Mouse (Mus musculus) cerebellum, postnatal 14 days (tissue): ENCODE measurements around the gene Bahcc1.

Experiments
- DNase-seq, 2 experiments: peaks; one replicate each; pipeline ENCODE4 v3.0.0; 2021; ENCODE audit warnings: mixed read lengths in 2 of 2

The Bahcc1 gene

DNA sequence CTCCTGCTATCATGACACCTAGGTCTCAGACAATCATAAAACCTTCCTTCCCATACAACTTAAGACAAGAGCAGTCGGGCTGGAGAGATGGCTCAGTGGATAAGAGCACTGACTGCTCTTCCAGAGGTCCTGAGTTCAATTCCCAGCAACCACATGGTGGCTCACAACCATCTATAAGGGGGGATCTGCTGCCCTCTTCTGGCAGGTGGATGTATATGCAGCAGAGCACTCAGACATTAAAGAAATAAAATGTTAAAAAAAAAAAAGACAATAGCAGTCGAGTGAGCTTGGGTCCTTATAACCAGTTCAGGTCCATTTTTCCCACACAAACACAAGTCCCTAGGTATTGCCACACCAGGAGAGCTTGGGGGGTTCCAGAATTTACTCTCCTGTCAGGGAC is 23.9 kb upstream of the Bahcc1 start:
- DNase-seq, result peak in 1 of 2 experiments; percentile 29

- DNase-seq, result no peak
Observed at GRCm38 (mm10) chr11:120209462-120209861, 23.3 kb upstream of the Bahcc1 start.

DNA sequence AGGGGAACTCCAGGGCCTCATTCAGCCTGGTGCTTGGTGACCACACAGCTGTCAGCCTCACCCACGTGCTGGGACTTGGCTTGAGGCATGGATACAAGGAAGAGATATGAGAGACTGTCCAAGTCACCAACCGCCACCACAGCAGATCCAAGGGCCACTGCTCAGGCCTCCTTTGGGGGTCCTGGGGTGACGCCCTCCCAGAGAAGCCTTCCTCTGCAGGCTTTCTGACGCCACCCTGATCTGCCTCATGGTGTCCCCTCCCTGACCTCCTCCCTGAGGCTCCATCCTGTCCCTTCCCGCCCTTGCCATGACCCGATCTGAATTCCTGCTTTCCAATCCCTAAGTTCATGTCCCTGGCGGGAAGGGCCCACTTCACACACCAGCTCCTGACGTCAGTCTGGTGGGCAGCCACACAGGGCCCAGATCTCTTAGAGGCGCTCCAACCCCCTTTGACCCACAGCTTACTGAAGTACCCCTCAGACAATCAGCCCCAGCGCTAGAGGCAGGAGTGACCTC is 17.0 kb upstream of the Bahcc1 start:
- no peak for DNase-seq

DNA sequence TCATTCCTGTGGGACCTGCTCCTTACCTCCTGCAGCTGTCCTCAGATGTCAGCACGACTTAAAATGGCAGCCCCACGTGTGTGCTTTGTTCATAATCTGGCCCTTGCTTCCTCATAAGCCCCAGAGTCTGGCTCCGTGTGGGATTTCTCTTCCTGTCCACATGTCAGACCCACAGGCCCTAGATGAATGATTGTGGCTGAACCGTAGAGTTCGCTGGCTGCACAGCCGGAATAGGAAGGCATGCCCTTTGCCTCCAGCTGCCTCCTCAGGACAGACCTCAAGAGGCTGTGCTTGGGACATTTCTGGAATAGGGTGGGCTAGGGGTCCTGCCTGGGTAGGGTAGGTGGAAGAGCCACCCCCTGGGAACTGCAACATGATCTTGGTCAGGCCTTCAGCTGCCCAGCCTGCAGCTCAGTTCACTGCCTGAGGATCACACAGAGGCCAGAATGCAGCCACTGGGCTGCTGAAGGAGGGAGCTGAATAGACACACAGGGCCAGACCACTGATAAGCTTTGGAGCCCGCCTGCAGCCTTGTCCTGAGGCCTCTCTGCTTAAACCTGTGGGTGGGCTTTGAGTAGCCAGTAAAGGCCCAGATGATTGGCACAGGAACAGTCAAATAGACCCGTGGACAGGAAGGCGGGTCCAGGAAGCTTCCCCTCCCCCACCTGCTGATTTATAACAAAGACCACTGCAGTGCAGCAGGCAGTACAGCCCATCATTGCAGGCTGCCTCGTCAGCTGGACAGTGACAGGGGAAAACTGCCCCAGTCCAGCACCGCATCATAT is 16.0 kb upstream of the Bahcc1 start:
- peak in 1 of 2 experiments; percentile 43 for DNase-seq

DNA sequence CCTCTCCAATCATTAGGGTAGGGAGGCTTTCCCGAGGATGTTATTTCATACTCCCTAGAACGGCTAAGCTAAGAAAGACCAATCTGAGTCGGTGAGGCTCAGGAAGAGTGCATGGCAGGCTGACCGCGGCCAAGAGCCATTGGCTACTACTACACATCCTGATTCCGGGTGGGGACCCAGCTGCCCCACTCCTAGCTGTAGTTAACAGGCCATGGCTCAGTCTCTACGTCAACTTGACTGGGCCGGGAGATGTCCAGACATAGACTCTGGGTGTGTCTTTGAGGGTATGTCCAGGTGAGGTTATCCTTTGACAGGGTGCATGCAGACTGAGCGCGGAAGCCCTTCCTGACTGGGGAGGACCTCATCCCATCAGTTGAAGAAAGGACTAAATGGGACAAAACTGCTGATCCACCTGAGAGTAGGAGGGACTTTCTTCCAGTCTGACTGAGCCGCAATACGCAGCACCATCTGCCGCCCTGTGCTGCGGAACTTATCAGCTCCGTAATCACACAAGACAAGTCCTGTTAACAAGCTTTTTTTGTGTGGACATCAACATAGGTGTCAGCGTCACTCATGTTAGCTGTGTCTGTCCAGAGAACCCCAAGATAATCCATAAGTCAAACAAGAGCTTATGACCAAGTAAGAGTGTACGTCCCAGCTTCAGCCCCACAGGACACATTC is 14.4 kb upstream of the Bahcc1 start:
- DNase-seq, result no peak

DNA sequence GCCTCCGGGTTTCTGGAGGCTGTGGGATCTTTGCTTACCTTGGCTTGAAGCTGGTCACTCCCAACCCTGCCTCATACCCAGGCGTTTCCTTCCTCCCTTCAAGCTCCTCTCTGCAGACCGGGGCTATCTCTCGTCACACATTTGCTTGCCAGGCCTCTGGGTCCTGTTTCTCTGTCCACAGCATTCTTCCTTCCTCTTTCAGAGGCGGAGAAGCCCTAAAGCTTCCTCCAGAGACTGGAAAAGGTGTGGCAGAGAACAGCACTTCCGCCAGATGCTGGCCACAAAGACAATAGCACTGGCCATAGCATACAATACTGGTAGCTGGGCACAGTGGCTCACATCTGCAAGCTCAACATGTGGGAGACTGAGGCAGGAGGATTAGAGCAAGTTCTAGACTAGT is 13.8 kb upstream of the Bahcc1 start:
- no peak for DNase-seq

GRCm38 (mm10) chr11:120219916-120220522 is 12.7 kb upstream of the Bahcc1 start:
- peak; percentile 73 to 76 for DNase-seq

GRCm38 (mm10) chr11:120220963-120221827 is 11.6 kb upstream of the Bahcc1 start:
- DNase-seq, result no peak

DNA sequence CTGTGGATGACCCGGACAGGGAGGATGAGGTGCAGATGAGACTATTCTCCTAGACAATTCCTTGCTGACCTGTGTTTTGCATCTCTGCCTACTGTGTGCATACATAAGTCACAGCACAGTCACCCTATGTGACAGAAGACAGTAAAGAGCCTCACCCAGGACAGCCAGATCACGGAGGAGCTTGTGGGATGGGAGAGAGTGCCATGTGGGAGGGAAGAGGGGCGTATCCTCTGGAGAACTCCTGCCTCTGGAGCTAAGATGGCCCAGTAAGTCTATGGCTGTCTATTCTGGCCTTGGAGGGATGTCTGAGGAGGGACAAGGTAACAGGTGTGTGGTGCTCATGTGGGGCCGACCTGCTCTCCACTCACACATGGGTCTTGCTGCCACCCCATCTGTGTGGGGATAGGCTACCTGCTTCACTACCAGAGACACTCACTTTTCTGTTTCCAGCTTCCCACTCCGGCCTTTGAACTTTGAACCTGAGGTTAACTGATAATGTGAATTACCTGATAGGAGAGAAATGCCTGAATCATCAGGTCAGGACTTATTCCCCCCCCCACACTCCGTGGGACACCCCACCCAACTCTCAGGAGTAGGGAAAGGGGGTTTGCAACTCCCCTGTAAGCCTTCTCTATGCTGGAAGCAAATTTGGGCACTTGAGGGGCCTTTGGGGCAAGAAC is 10.2 kb upstream of the Bahcc1 start:
- DNase-seq, result no peak

DNA sequence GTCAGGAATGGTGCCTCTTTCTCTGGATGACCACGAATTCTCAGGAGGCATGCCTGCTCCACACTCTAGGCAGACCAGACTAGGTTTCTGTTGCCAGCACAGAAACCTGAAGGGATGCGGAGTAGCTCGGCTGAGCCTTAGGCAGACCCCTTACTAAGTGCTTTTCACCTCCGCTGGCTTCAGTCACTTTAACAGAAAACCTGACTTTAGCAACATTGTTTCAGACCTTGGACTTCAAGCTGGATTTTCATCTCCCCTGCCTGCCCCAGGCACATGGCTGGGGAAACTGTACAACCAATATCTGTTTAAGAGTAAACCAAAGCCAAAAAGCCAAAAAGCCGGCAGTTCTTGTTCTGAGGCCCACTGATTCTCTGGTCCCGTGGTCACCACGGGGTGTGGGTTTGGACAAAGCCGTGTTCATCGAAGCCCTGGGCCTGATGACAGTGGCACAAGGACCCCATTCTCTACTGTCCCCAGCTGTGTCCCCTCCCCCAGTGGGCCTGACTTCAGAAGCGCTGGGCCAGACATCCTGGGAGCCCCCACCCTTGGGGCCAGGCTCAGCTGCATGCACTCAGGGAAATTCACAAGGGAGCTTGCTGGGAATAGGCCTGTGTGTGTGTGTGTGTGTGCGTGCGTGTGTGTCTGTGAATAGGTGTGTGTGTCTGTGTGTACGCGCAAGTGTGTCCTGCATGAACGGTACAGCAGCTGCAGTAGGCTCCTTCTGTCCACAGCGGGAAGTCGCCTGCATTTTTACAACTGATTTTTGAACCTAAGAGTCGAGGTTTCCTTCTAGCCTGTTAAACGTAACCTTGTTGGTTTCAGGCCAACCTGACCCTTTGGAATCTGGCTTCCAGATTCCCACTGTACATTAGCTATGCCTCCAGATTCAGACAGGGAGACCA is 8.9 kb upstream of the Bahcc1 start:
- DNase-seq, result peak; percentile 45 to 53

GRCm38 (mm10) chr11:120224488-120225255 is 8.1 kb upstream of the Bahcc1 start:
- peak; percentile 47 to 50 for DNase-seq

GRCm38 (mm10) chr11:120225256-120226195 is 7.2 kb upstream of the Bahcc1 start:
- DNase-seq, result peak; percentile 53

GRCm38 (mm10) chr11:120226421-120227280 is 6.1 kb upstream of the Bahcc1 start:
- DNase-seq, result no peak

DNA sequence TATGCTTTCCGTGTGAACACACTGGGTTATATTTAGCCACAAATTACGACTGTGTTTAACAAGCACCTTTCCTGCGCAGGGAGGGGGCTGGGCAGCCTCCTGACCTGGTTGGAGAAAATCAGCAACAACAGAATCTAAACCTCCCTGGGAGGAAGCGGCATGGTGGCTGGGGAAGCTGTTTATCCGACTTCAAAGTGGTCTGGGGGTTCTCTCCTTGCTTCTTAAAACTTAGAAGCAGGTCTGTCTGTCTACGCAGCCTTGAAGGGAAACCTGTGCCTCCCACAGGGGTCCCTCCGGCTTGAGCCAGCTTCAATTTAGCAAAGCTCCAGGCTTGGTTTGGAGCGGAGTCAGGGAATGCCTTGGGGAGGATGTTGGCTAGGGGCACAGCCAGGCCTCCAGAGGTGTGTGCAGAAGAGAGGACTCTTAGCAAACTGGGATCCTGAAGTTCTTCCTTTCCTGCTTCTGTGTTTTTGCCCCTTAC is 5.1 kb upstream of the Bahcc1 start:
- DNase-seq, result peak; percentile 41 to 57

DNA sequence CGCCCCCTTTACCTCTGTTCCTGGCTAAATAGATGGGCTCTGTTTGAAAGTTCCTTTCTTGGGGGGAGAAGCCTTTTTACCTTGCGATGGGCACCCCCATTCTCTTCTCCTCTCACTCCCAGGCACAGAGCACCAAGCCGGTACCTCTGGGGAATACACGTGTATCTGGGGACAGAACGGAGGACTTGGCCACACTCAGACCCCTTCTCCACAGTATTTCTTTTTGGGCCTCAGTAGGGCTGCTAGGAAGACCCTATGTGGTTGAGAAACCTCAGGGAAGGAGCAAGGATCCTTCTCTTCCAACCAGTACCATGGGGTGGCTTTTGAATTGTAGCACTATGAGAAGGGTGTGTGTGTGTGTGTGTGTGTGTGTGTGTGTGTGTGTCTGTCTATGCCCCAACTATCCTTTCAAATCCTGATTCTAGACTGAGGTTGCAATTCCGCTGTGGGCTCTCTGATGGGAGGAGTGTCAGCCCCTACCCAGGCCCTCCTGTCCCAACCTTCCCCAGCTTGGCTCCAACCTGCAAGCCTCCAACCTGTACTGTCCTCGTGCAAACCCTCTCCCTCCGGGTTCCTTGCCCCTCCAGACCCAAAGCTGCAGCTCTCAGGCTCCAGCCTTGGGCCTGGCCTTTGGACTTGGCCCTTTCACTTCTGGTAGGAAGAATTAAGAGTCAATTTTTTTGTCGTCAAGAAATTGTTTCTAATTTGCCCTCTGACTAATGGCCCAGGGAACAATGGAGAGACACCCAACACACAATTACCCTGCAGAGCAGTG is 4.4 kb upstream of the Bahcc1 start:
- peak in 1 of 2 experiments; percentile 33 for DNase-seq

DNA sequence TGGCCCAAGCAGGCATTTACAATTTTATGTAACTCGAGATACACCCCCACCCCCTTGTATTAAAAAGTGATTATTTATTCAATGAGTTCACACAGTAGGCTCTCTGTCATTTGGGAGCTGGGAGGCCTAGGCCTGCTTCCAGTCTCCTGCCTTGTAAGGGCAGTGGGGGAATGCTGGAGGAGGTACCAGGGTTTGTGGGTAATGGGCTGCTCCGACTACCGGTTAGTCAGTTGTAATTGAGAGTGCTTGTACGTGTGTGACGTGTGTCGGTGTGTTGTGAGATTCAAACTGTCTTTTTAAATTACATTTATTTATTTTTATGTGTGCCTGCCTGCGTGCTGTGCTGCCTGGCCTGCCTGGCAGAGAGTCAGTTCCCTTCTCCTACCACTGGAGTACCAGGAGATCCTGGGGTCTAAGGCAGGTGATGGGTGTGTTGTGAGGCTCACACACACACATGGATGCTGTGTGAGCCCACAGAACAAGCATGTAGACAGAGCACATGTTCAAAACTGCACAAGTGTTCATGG is 3.8 kb upstream of the Bahcc1 start:
- peak; percentile 28 to 33 for DNase-seq
